Mouse (Mus musculus) CH12.LX (cell line): ENCODE data around the gene Krt14. TPM values are rescaled to one million over a fixed set of nuclear protein-coding genes. Genes with fewer than 3 reads are reported as not detected.
A peak's percentile ranks its signal among the peaks of the same experiment; 100 is the strongest.

Source experiments
- DNase-seq: peaks from one replicate; pipeline ENCODE4 v3.0.0-alpha.2; 2013; ENCODE audit errors: extremely low read depth
- H3K27ac ChIP-seq: 2 replicates; pipeline ENCODE4 v1.5.1; 2012; ENCODE audit warnings: low read depth, mild to moderate bottlenecking, control low read depth, moderate library complexity; ENCODE audit not compliant: insufficient read depth
- H3K27me3 ChIP-seq: replicated peaks from 2 replicates; pipeline ENCODE3; 2012; ENCODE audit warnings: inconsistent platforms
- H3K36me3 ChIP-seq, 2 experiments: replicated peaks in 1 of 2; 2 replicates each; pipeline versions ENCODE3 to v1.6.1; 2012; ENCODE audit warnings: inconsistent platforms in 1 of 2, low read length in 1 of 2, mild to moderate bottlenecking in 1 of 2, mixed read lengths in 1 of 2, moderate library complexity in 1 of 2; ENCODE audit not compliant: control insufficient read depth in 1 of 2, insufficient read depth in 1 of 2
- H3K4me1 ChIP-seq, 2 experiments: 2 replicates each; pipeline ENCODE4 v1.6.1; 2012; ENCODE audit warnings: inconsistent platforms in 1 of 2, moderate library complexity in 1 of 2; ENCODE audit not compliant: insufficient read depth in 2 of 2, control insufficient read depth in 1 of 2
- H3K4me2 ChIP-seq: 2 replicates; pipeline ENCODE4 v1.6.1; 2012; ENCODE audit warnings: low read depth, mild to moderate bottlenecking, control low read depth; ENCODE audit not compliant: poor library complexity, insufficient read depth, severe bottlenecking
- H3K4me3 ChIP-seq, 3 experiments: fragments of 150-350 bp in 1 of 3; sonication (generic) in 1 of 3; replicated peaks in 1 of 3; 2 replicates each; pipeline versions ENCODE3 to v1.5.1; 2011 to 2012; ENCODE audit warnings: low read depth in 2 of 3, low read length in 2 of 3, mild to moderate bottlenecking in 2 of 3, moderate library complexity in 2 of 3, control low read depth in 1 of 3, improper control_type of control experiment in 1 of 3, inconsistent platforms in 1 of 3, mixed read lengths in 1 of 3; ENCODE audit not compliant: poor library complexity in 1 of 3
- H3K79me2 ChIP-seq: replicated peaks from 2 replicates; pipeline ENCODE4 v1.6.1; 2012; ENCODE audit warnings: mild to moderate bottlenecking, moderate library complexity; ENCODE audit not compliant: control insufficient read depth, poor library complexity, insufficient read depth, severe bottlenecking; ENCODE audit errors: extremely low read depth
- H3K9ac ChIP-seq: 2 replicates; pipeline ENCODE4 v1.6.1; 2012; ENCODE audit warnings: low read depth, mild to moderate bottlenecking, control low read depth, moderate library complexity; ENCODE audit not compliant: insufficient read depth
- H3K9me3 ChIP-seq: replicated peaks from 2 replicates; pipeline ENCODE3; 2012; ENCODE audit warnings: low read length, inconsistent platforms, mixed read lengths
- CTCF ChIP-seq, 2 experiments: IDR thresholded peaks in 1 of 2; conservative IDR thresholded peaks in 1 of 2; 2 replicates each; pipeline ENCODE4 v1.5.1; 2011 to 2012; ENCODE audit warnings: low read depth in 2 of 2, low read length in 2 of 2, improper control_type of control experiment in 1 of 2, inconsistent platforms in 1 of 2, mild to moderate bottlenecking in 1 of 2, moderate library complexity in 1 of 2
- ETS1 ChIP-seq: conservative IDR thresholded peaks from 2 replicates; pipeline ENCODE4 v1.6.1; 2012; ENCODE audit warnings: low read depth, mild to moderate bottlenecking, inconsistent platforms, low read length, improper control_type of control experiment, moderate library complexity
- HCFC1 ChIP-seq: IDR thresholded peaks from 2 replicates; pipeline ENCODE4 v1.6.1; 2012; ENCODE audit warnings: low read depth, mild to moderate bottlenecking, inconsistent platforms, low read length, improper control_type of control experiment
- JUND ChIP-seq: conservative IDR thresholded peaks from 2 replicates; pipeline ENCODE4 v1.6.1; 2011; ENCODE audit warnings: low read depth, low read length, improper control_type of control experiment
- MAX ChIP-seq: IDR thresholded peaks from 2 replicates; pipeline ENCODE4 v1.6.1; 2011; ENCODE audit warnings: low read length, improper control_type of control experiment
- MAZ ChIP-seq: IDR thresholded peaks from 2 replicates; pipeline ENCODE4 v1.6.1; 2012; ENCODE audit warnings: low read depth, mild to moderate bottlenecking, inconsistent platforms, low read length, improper control_type of control experiment, moderate library complexity
- MXI1 ChIP-seq: IDR thresholded peaks from 2 replicates; pipeline ENCODE4 v1.6.1; 2011; ENCODE audit warnings: mild to moderate bottlenecking, low read depth, low read length, improper control_type of control experiment
- NELFE ChIP-seq: IDR thresholded peaks from 2 replicates; pipeline ENCODE4 v1.6.1; 2011; ENCODE audit warnings: low read depth, low read length, improper control_type of control experiment
- RAD21 ChIP-seq: IDR thresholded peaks from 2 replicates; pipeline ENCODE4 v1.6.1; 2011; ENCODE audit warnings: low read depth, mild to moderate bottlenecking, low read length, improper control_type of control experiment, moderate library complexity
- SMC3 ChIP-seq: IDR thresholded peaks from 2 replicates; pipeline ENCODE4 v1.6.1; 2011; ENCODE audit warnings: low read depth, low read length, improper control_type of control experiment
- USF2 ChIP-seq: conservative IDR thresholded peaks from 2 replicates; pipeline ENCODE4 v1.6.1; 2011; ENCODE audit warnings: low read depth, low read length, improper control_type of control experiment
- ZC3H11A ChIP-seq: IDR thresholded peaks from 2 replicates; pipeline ENCODE4 v1.6.1; 2012; ENCODE audit warnings: low read depth, mild to moderate bottlenecking, inconsistent platforms, low read length, improper control_type of control experiment
- ZKSCAN1 ChIP-seq: IDR thresholded peaks from 2 replicates; pipeline ENCODE4 v1.6.1; 2012; ENCODE audit warnings: low read depth, inconsistent platforms, low read length, improper control_type of control experiment, borderline replicate concordance
- ZNF384 ChIP-seq: IDR thresholded peaks from 2 replicates; pipeline ENCODE4 v1.6.1; 2012; ENCODE audit warnings: low read depth, low read length, improper control_type of control experiment, inconsistent platforms
- dilution Hi-C: fragments of 300-500 bp; cut with MboI; formaldehyde crosslinking; loops from 2 replicates; pipeline ENCODE4 v1.14.3; 2020; ENCODE audit warnings: low sequenced_read_pairs; ENCODE audit not compliant: extremely low pct_unique_long_range_greater_than_20kb, extremely low pct_ligation_motif_present
- in situ Hi-C: fragments of 300-500 bp; cut with MboI; formaldehyde crosslinking; loops from 3 replicates; pipeline ENCODE4 v1.14.3; 2019; ENCODE audit warnings: low sequenced_read_pairs, low pct_ligation_motif_present, low pct_unique_long_range_greater_than_20kb, mixed read lengths
- polyA plus RNA-seq: library from polyadenylated mRNA; unstranded; fragments of >175 nt; gene quantifications from 2 replicates; pipeline ENCODE4 v1.2.1, GENCODE M21; 2012; ENCODE audit warnings: low read depth; ENCODE audit not compliant: insufficient read length
- total RNA-seq, 2 experiments: library from RNA; depleted of rRNA; stranded (reverse); fragments of 300-350 nt in 1 of 2; fragments of >200 nt in 1 of 2; gene quantifications; 2 replicates each; pipeline ENCODE4 v1.2.3; 2012 to 2014

The Krt14 gene
- total and polyA plus RNA-seq, 3 experiments = not detected

DNA sequence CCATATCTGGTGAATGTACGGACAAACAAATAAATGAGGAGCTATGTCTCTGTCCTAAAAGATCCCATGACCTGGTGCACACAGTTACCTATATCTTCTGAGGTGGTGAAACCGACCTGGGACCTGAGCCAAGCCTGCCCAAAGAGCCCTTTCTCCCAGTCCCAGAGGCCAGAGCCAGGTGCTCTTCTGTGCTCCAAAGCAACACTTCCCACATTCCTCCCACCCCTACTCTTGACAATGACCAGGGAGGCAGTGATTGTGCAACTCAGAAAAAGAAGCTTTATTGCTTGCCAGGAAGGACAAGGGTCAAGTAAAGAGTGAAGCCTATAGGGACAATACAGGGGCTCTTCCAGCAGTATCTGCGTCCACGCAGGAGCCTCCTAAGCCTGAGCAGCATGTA is 4.4 kb downstream of the Krt14 start:
- dilution Hi-C loops (no loop called here), in situ Hi-C loops (loop anchor here (5.0 kb wide), 1 partner anchor 84 kb away; no protein-coding TSS in a partner anchor)
- Histone ChIP-seq H3K4me3 (no peak overlapping the region), H3K27me3 (peaks cover 54% of the 10 kb centered on the region), H3K79me2 (no peaks in the 10 kb centered on the region), H3K9me3 (no peaks in the 10 kb centered on the region), H3K27ac (no peak overlapping the region), H3K36me3 (no peaks in the 10 kb centered on the region), H3K4me1 (peaks cover 0 to 12% of the 10 kb centered on the region in 2 experiments; a peak in 2 of 4 replicates), H3K9ac (no peak overlapping the region), H3K4me2 (no peak overlapping the region)
- DNase-seq = no peak
- TF ChIP-seq MAX = no peak
- no peak for TF ChIP-seq USF2
- TF ChIP-seq CTCF (conservative IDR thresholded peaks at IDR 0.05 in 1 of 2, IDR thresholded peaks at IDR 0.05 in 1 of 2; ENCODE audit: low read depth in 2 of 2, low read length in 2 of 2) = no peak
- TF ChIP-seq ETS1 = no peak
- no peak for TF ChIP-seq JUND
- no peak for TF ChIP-seq ZKSCAN1

DNA sequence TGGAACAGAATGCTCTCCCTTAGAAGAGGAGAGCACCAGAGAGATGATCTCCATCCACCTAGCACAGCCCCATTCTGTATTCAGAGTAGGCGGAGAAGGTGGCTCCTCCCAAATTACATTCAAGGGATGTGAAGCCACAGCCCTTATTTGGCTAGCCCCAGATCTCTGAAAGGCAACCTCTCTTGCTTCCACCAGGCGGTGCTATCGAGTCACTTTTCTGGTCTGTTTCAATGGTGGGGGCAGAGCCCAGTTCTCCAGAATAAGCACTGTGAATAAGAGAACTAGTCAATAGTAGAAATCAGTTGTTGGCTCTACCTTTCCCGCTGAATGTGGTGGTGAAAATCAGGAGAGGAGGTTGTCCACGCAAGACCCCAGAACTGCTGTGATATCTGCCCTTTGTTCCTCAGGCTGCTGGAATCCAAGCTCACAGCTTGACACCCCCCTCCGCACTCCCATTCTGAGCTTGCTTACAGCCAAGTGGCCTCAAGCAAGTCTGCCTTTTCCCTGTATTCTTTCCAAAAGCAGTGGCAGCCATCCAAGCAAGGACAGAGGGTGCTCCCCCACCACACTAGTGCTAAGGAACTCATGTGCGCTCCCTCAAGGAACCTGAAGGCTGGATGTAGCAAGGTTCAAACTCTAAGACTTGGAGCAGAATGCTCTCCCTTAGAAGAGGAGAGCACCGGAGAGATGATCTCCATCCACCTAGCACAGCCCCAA is 7.1 kb downstream of the Krt14 start:
- Histone ChIP-seq H3K36me3 (no peaks in the 10 kb centered on the region), H3K4me3 (no peak overlapping the region), H3K27me3 (peaks cover 44% of the 10 kb centered on the region), H3K4me2 (no peak overlapping the region), H3K9me3 (no peaks in the 10 kb centered on the region), H3K9ac (no peak overlapping the region), H3K27ac (no peak overlapping the region), H3K79me2 (no peaks in the 10 kb centered on the region), H3K4me1 (peaks cover 0 to 7% of the 10 kb centered on the region in 2 experiments; a peak in 2 of 4 replicates)
- peak; percentile 70 for DNase-seq
- no peak for TF ChIP-seq HCFC1
- TF ChIP-seq RAD21 = peak; percentile 76
- peak; percentile 95 for TF ChIP-seq SMC3
- TF ChIP-seq ZKSCAN1 = no peak
- TF ChIP-seq CTCF (conservative IDR thresholded peaks at IDR 0.05 in 1 of 2, IDR thresholded peaks at IDR 0.05 in 1 of 2; ENCODE audit: low read depth in 2 of 2, low read length in 2 of 2) = peak; percentile 52 to 95
- TF ChIP-seq MAX = no peak
- peak; percentile 27; the same call in 1 of the 2 replicates for TF ChIP-seq NELFE
- TF ChIP-seq ZNF384 = no peak
- 0 out of 2 replicates have a peak, but pooled peaks have one; percentile 78 for TF ChIP-seq MAZ
- TF ChIP-seq ZC3H11A = peak; percentile 61
- no peak for TF ChIP-seq MXI1
- in situ Hi-C loops (loop anchor here (5.0 kb wide), 1 partner anchor 87 kb away; no protein-coding TSS in a partner anchor), dilution Hi-C loops (no loop called here)
